Mouse (Mus musculus) gastrocnemius, adult 2 months (tissue): ENCODE results near the gene Hoxa13. TPM values are rescaled to one million over a fixed set of nuclear protein-coding genes. Genes with fewer than 3 reads are reported as not detected.

Experiments
- DNase-seq: peaks from one replicate; pipeline ENCODE4 v3.0.0; 2022
- H3K27ac ChIP-seq: fragments of 200-600 bp; 2 replicates; pipeline ENCODE4 v1.8.1; 2022; ENCODE audit warnings: mild to moderate bottlenecking
- H3K4me3 ChIP-seq: fragments of 200-600 bp; 2 replicates; pipeline ENCODE4 v1.8.1; 2022; ENCODE audit warnings: mild to moderate bottlenecking, moderate library complexity
- CTCF ChIP-seq: fragments of 200-600 bp; IDR thresholded peaks from 2 replicates; pipeline ENCODE4 v1.8.1; 2022; ENCODE audit warnings: antibody characterized with exemption, mild to moderate bottlenecking, moderate library complexity
- intact Hi-C: fragments of 180-260 bp; cut with DNase I; formaldehyde crosslinking; loops from one replicate; pipeline ENCODE4 v1.15.1; 2025
- total RNA-seq, 2 experiments: library from RNA; stranded (reverse); gene quantifications; 2 replicates each; pipeline ENCODE4 v1.2.3; 2021

The Hoxa13 gene
- total RNA-seq, 2 experiments from 2014 or later: 1.5 to 3.8 TPM

DNA sequence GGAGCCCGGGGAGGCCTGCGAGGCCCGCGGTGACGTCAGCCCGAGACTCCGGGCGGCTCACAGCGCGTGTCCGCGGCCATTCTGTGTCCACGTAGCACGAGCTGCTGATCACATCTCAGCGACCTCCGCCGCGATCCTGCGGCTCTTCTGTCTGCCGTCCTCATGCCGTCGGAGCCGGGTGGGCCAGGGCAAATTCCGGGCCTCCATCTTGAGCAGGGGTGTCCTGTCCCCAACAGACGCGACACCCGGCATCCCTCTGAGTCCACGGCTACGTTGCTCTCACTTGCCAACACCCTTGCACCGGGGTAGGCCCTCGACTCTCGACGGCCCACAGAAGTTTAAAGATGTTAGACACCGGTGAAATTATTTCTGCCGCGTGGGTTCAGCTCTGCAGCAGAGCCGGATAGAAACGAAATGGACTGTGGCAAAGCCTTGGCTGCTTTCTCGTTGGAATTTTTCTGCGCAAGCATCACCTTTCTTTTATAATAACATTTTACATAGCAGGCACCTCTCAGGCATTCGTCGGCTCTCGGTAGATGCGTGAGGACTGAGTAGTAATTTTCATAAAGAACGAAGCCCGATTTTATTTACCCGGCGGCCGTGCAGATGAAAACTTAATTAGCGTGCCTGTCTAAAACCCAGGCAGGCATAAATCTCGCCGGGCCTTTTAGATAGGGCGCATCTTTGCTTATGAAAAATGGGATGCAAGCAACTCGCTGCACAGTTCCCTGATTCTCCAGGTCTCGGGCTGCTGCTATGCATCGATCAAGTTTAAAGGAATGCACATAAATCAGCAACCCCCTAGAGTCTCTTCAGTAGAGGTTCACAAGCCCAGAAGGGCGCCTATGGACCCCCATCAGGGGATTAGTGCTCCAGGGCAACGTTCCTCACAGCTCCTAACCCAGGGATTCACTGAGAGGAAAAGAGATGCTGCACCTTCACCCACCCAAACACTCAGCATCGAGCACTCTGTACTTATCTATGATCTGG lies 6.9 kb downstream of the Hoxa13 start:
- H3K4me3 ChIP-seq: peak overlapping the region; percentile 65
- peak; percentile 72 for DNase-seq
- intact Hi-C loops: no loop called here
- TF ChIP-seq CTCF: no peak
- H3K27ac ChIP-seq: peak overlapping the region; percentile 85

DNA sequence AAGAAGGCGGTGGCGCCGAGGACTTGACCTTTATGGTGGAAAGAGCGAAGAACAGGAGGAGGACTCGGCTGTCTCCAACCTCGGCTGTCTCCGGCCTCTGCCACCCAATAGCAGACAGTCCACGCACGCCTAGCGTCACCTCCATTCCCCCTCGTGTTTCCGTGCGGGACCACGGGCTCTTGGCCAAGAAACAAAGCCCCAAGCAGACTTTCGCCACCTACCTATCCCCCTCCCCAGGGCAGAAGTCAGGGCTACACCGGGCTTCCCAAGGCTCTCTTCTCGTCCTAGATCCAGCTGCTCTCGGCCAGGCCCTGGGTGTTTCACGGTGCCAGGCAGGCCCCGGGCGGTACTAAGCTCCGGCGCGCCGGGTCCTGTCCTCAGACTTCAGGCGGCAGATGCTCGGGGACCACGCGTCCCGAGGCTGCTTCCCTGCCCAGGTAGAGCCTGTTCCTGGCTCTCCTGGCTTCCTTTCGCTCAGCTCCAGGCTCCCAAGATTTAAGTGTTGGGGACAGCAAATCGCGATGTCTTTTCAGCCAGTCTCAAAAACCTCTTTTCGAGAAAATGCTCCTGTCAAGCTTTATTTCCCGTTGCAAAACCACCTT lies 7.8 kb downstream of the Hoxa13 start:
- peak overlapping the region; percentile 65 for H3K4me3 ChIP-seq

DNA sequence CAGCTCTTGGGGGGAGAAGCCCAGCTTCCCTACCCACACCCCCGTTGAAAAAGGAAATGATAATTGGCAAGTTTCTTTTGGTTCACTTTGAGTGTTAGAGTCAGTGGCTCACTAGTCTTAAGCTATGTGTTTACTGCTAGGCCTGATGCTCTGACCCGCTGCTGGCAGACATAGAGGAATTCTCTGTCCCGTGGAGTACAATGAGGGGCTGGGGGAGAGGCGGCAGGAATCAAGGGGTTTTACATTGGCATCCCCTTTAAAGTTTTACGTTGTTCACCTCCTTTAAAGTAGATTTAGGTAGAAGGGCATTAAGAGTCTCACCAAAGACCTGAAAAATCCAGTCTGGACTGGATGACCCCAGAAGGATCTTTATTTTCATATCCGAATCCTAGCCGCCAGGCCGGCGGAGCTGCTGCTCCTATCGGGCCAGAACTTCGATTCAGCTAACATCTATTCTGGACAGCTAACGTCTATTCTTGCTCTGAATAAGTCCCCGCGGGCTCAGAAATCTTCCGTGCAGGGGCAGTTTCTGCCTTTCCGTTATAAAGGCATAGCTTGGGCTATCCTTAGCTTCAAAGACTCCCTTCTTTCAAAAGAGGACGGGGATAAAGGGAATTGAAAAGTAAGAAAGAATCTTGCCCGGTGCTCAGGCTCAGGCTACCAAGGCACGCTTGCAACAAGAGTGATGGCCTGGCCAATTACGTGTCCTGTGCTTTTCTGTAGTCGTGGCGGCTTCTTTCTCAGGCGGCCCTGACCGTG lies 8.5 kb downstream of the Hoxa13 start:
- DNase-seq: no peak
- no peak for TF ChIP-seq CTCF
- peak overlapping the region; percentile 65 for H3K4me3 ChIP-seq
- intact Hi-C loops: no loop called here
- peak overlapping the region; percentile 85 for H3K27ac ChIP-seq

More for the DNA sequence above, 7.8 kb downstream of the Hoxa13 start:
- H3K27ac ChIP-seq: peak overlapping the region; percentile 85
- DNase-seq: peak; percentile 56
- intact Hi-C loops: no loop called here
- no peak for TF ChIP-seq CTCF

DNA sequence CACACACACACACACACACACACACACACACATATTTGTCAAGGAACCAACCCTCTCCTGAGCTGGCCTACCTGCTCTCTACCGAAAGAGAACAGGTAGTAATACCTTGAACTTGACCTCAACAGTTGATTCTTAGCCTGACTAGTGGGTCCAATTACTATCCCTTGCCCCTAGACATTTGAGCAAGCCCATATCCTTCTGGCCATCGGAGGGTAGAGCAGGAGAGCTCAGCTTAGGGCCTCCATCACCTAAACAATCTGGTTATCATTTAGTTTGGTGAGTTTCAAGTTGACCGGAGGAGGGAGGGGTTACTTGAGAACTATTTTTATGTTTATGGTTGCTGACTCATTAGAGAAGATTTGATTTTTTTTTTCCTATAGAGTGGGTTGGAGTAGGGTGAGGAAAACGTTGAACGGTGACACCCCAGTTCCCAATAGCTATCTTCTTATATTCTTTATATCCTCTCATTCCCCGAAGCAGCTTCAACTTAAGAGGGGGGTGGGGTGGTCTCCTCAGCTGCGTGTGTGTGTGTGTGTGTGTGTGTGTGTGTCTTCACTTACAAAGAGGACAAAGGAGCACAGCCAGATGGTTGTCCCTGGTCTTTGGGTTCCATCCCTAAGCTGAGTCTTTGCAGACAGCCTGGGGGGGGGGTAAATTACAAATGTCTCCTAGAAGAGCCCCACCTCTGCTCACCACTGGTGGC lies 9.4 kb downstream of the Hoxa13 start:
- Histone ChIP-seq H3K4me3 (no peak overlapping the region), H3K27ac (no peak overlapping the region)
- intact Hi-C loops: no loop called here
- no peak for DNase-seq
- TF ChIP-seq CTCF: no peak

DNA sequence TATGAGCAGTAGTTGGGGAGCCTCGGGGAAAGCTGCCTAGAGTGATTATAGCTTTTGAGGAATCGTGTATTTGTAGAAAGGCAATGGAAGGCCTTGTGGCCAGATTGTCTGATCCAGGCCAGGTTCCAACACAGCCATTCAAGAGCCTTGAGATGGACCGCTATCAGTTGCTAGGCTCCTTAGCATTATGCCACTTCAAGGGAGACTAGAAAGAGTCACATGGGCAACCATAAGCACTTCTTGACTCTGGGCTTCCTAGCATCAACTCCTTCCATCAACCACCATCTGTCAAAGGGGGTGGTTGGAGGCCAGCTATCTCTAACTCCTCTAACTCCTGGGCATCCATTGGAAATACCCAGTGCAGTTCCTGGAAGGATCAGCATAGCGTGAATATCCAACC lies 10.9 kb downstream of the Hoxa13 start:
- no peak overlapping the region for H3K4me3 ChIP-seq
- intact Hi-C loops: loop anchor here (5.0 kb wide), 1 partner anchor 1078 kb away; no protein-coding TSS in a partner anchor
- no peak for DNase-seq
- no peak overlapping the region for H3K27ac ChIP-seq
- TF ChIP-seq CTCF: no peak

DNA sequence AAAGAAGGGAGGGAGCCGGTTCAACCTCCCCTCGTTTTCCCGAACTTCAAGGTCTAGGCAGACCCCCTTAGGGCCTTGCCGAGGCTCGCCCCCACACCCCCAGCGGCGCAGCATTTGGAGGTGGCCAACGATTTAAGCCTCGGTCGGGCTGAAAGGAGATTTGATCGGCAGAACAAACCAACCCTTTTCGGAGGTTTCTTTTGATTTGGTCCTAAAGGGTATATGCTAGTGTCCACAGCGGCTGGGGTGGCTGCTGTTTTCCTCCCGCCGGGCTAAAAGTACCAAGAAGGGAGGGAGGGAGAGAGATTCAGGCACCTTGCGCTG lies 11.3 kb downstream of the Hoxa13 start:
- intact Hi-C loops: loop anchor here (5.0 kb wide), 1 partner anchor 1077 kb away; no protein-coding TSS in a partner anchor
- TF ChIP-seq CTCF: no peak
- Histone ChIP-seq H3K4me3 (peak overlapping the region; percentile 33), H3K27ac (peak overlapping the region; percentile 24; the same call in 1 of the 2 replicates)
- DNase-seq: no peak

DNA sequence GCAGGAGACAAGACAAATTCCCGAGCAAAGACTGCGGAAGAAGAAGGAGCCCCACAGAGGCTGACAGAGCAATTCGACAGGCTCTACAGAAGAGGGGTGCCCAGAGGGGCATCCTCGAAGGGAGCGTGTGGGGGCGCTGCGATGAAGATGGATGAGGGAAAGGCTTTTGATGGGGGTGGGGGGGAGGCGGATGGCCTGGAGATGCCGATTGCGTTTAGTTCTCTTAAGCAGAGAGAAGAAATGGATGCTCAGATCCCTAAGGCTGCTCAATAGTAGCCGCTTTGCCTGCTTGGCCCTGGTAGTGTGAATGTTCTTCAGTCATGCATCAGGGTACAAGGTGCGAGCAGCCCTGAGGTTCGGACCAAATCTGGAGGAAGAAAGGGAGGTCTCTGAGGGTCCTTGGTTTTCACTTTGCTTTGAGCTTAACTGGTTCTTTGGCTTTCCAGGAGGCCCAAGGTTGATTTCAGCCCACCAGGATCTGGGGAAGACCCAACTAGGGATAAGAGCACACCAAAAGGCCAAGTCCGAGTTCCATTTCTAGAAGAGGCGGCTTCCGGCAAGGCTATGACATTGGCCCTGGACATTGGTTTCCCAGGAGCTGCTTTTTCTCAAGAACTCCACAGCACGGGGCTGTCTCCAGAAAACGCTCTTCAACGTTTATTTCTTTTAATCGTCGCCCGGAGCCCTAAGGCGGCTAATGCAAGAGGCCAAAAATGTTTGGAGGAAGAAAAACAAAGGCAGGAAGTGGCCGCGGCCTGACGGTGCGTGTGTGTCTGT lies 11.9 kb downstream of the Hoxa13 start:
- no peak for TF ChIP-seq CTCF
- Histone ChIP-seq H3K4me3 (peak overlapping the region; percentile 41), H3K27ac (peak overlapping the region; percentile 25; the same call in 1 of the 2 replicates)
- DNase-seq: no peak
- intact Hi-C loops: loop anchor here (5.0 kb wide), 1 partner anchor 1077 kb away; no protein-coding TSS in a partner anchor

DNA sequence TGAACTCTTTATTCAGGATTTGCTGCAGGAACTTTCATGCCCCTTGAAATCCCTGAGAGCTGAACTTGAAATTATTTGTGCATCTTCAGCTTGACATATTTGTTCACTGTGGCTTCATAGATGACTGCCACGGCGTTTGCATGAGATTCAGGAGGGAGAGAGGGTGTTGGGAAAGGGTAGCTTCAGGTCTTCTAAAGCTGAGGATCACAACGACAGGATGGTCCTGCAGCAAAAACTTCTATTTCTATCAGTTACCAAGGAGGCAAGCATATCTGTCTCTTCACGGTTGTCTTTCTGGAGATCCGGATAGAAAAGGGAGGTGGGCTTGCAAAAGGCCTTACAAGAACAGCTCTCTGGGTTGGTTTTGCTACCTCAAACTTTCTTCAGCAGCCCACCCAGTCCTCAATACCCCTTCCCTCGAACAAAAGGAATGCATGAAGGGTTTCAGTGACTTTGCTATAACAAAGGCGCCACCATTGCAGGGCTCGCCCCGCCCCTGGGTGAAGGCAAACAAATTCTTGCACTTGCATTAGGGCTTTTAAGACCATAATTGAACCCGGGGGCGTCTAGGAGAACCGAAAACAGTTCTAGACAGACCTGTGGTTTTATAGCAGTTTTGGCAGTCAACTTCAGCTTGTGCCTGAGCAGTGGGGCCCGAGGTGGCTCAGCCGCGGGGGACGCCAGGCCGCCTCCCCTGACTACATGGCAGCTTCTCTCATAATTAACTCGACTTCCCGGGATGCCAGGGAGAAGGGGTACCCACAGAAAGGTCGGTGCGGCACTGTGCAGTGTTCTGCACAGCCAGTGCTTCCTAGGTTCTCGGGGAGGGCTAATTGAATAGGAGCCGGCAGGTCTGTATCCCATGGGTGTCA lies 12.7 kb downstream of the Hoxa13 start:
- no peak for DNase-seq
- TF ChIP-seq CTCF: no peak
- H3K4me3 ChIP-seq: peak overlapping the region; percentile 41
- intact Hi-C loops: loop anchor here (5.0 kb wide), 1 partner anchor 1076 kb away; no protein-coding TSS in a partner anchor
- peak overlapping the region; percentile 25; the same call in 1 of the 2 replicates for H3K27ac ChIP-seq

DNA sequence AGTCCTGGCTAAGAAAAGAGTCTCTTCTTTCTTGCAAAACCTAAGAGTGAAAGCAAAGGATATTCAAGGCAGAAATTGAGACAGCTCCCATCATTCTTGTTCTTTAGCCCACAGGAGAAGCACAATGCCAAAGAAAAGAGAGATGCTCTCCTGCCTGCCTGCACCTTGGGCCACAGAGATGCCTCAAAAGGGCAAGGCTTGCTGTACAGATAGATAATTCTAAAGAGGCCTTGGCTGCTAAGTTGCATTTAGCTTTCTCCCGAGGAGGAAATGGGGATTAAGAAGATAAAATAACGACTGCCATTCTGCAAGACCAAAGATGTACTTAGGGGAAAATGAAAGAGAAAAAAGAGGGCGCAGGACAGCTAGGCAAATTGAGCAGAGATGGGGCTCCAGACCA lies 13.8 kb downstream of the Hoxa13 start:
- peak overlapping the region; percentile 77 for H3K4me3 ChIP-seq
- intact Hi-C loops: loop anchor here (5.0 kb wide), 1 partner anchor 1075 kb away; no protein-coding TSS in a partner anchor
- no peak for DNase-seq
- no peak for TF ChIP-seq CTCF
- peak overlapping the region; percentile 86 for H3K27ac ChIP-seq

DNA sequence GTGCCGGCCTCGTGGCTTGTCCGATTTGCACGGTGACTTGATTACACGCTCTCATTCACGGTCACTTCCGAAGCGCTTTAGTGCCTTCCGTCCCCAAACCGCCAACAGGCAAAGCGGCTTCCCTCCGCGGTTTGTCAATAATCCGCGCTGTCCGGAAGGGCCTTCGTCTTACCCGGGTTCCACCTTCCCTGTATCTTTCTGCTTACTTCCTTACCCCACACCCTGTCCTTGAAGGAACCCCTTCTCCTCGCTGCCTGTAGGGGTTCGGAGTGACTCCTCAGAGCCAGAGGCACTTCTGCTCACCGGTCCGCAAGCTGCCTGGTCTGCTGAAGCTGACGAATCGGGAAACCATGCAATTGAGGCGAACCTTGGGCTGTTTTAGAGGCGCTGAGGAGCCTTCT lies 14.3 kb downstream of the Hoxa13 start:
- DNase-seq: no peak
- peak overlapping the region; percentile 86 for H3K27ac ChIP-seq
- H3K4me3 ChIP-seq: peak overlapping the region; percentile 77
- TF ChIP-seq CTCF: no peak
- intact Hi-C loops: loop anchor here (5.0 kb wide), 1 partner anchor 1074 kb away; no protein-coding TSS in a partner anchor
